Mouse (Mus musculus): Measurements from ENCODE around the gene Capza1.
A peak's percentile ranks its signal among the peaks of the same experiment; 100 is the strongest.
"Not testable (repeated sequence)": the region's sequence is repeated elsewhere in the genome, so short reads cannot be mapped to it uniquely, and the experiment has no call there.

The Capza1 gene

DNA sequence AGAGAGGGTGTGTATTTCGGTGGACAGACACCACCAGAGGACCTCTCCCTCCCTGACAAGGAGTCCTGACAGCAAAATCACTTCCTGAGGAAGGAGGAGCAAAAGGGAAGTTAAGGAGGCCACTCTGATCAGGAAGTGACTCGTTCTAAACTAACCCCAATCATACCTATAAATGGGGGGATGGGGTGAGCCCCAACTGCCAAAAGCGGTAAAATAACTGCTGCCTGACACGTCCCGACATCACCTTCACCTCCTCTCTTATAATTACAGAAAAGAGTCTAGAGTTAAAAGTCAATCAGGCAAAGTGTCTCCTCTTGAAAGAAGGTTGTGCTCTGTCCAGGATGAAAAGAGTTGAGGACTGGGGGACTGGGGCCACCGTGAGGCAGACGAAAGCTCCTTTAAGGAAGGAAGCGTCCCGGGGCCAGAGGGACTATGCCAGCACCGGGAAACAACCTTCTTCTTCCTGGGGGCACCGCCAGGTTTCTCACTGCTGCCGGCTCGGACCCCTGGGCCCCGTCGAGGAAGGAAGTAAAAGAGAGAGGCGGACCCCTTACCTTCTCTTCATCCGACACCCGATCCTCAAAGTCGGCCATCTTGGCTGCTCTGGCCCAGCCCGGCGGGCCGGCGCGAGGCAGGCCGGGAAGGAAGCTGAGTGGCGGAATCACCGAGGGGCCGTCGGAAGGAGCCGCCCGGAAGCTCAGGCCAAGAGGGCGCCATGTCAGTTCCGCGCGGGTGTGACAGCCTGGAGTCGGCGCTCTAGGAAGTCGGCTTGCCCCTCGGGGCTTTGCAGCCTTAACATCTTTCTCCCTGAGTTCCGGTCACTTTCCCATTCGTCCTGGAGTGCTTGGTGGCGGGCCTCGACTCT, at the start of gene Capza1, which contains the start of gene St7l:
Gene Capza1 (minus strand): TSS at position 720 of the 865 bp plus-strand sequence.
Gene St7l (plus strand): TSS at position 220 of the 865 bp plus-strand sequence.
- peak; percentile 84 for DNase-seq (ENCODE audit: low spot score)

DNA sequence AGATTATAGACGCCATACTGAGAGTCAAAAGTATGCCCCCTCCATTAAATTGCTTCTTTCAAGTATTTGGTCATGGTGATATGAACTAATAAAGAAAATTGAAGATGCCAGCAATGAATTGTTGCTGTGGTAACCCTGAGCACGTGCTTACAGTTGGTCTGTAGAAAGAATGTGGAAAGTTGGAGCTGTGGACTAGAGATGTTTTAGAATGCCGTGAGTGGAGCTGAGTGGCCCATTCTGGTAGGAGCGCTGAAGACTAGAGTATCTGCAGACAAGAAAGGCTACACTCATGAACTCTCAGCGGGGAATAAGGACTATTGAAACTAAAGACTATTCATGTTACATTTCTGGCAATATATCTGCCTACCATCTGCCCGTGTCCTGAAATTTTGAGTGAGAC, 44.9 kb upstream of the Capza1 start:
- no peak for DNase-seq (ENCODE audit: low spot score)

DNA sequence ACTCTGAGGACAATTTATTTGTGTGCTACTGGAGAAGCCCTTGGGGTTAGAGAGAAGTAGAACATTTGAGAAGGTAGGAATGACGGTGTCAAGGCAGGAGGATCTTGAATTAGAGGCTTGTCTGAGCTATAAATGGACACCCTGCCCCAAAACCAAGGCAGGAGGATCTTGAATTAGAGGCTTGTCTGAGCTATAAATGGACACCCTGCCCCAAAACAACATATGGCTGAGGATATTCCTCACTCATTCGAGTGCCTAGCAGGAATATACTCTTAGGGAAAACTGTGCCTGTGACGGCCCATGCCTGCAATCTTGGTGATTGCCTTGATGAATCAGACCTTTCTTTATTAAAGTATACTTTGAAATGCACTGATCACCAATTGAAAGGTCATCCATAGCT, 41.7 kb upstream of the Capza1 start:
- DNase-seq (ENCODE audit: low spot score): no peak

DNA sequence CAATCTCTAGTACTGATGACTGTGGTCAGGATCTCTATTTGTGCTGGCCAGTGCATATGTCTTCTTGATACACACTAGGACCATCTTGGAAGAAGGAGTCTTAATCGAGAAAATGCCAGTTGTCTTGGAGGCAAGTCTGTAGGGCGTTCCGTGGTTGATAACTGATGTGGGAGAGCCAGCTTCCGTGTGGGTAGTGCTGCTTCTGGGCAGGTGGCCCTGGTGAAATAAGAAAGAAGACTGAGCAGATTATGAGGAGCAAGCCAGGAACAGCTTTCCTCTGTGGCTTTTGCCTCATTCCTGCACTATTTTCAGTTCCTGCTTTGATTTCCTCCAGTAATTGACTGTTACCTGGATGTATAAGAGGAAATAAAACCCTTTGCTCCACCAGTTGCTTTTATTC, 41.1 kb upstream of the Capza1 start:
- DNase-seq (ENCODE audit: low spot score): no peak

DNA sequence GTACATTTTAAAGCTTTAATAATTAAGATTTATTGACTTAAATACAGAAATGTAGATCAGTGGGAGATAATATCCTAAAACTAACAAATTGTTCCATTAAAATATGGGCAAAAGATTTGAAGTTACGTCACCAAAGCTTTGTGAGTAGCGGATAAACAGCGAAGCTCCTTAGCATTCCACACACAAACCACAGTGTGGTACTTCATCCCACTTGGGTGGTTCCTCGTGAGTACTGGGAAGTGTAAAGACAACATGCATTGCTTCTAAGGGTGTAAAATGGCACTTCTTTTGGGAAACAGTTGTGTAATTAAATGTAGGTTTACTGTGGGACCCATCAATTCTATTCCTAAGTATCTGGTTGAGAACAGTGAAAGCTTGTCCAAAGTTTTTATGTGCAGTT, 36.8 kb upstream of the Capza1 start:
- DNase-seq (ENCODE audit: low spot score): no peak

DNA sequence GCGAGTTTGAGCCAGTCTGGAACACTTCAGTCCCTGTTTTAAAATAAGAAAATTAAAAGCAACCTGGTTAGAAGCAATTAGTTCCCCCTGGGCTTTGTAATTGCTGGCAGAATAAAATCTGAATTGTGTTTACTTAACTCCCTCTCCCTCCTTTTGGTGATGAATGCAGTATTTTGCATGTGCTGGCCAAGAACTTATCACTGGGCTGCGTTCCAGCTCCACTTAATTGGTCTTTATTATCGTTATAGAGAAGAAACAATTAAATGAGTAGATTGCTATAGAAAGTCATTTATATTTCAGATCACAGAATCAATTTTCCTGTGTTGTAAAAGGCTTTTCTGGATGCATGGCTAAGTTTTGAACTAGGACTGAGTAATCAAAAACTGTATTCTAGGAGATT, 31.8 kb upstream of the Capza1 start:
- no peak for DNase-seq (ENCODE audit: low spot score)

DNA sequence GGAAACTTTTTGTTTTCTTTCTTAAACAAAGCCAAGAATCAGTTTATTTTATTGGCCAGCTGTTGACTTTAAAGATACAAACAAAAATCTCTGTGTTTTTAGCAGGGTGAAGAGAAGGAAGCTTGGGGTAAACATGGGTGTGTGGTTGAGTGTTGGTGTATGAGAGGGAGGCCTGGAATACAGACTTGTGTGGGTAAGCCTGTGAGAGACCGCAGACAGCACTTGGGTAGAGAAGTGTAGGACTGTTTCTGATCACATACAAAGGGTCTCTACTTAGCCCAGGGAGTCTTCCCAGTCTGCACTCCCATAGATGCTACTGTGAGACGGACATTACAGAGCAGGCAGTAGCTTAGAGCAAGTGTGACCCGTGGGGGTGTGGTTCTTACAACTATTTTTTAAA, 24.3 kb upstream of the Capza1 start:
- no peak for DNase-seq (ENCODE audit: low spot score)

DNA sequence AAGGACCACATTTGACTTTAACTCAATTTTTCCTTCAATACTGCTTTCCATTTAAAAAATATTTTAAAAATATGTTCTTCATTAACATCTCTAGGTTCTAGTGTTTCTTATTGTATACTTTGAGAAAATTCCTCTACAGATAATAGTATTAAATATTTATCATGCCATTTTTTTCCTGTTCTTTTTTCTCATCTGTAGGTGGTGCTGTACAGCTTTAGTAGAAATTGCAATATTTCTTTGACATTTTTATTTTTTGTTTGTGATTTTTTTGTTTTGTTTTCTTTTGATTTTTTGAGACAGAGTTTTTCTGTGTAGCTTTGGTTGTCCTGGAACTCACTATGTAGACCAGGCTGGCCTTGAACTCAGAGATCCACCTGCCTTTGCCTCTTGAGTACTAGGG, 5.3 kb upstream of the Capza1 start:
- DNase-seq (ENCODE audit: low spot score): no peak

DNA sequence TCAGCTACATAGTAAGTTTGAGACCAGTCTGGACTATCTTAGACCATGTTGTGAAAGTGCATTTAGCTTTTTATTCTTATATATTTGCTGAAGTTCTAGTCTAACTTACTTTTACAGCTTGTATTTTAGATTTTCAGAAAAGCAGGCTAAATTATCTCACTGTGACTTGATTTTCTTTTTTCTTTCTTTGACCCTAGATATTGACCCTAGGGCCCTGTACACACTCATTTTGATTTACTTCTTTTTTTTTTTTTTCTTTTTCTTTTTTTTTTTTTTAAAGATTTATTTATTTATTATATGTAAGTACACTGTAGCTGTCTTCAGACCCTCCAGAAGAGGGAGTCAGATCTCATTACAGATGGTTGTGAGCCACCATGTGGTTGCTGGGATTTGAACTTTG, 2.4 kb upstream of the Capza1 start:
- DNase-seq (ENCODE audit: low spot score): not testable (repeated sequence)

DNA sequence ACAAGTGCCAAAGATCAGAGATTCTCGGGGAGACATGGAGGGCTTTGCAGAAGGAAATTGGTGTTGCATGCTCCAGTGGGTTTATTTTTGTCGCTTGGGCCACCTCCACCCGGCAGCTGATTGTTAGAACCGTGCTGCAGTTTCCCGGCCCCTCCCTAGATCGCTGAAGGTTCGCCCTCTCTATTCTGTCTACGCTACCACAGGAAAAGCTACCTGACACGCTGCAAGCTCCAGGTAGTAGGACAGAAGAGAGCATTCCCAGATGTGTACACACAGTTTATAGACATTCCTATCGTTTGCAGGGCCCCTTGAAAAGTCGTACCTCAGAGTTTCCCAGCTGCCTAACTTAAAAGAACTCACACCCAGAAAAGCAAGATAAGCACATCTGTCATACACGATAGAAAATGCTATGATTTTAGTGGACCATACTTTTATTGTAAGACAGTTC, 1.1 kb upstream of the Capza1 start:
- no peak for DNase-seq (ENCODE audit: low spot score)

DNA sequence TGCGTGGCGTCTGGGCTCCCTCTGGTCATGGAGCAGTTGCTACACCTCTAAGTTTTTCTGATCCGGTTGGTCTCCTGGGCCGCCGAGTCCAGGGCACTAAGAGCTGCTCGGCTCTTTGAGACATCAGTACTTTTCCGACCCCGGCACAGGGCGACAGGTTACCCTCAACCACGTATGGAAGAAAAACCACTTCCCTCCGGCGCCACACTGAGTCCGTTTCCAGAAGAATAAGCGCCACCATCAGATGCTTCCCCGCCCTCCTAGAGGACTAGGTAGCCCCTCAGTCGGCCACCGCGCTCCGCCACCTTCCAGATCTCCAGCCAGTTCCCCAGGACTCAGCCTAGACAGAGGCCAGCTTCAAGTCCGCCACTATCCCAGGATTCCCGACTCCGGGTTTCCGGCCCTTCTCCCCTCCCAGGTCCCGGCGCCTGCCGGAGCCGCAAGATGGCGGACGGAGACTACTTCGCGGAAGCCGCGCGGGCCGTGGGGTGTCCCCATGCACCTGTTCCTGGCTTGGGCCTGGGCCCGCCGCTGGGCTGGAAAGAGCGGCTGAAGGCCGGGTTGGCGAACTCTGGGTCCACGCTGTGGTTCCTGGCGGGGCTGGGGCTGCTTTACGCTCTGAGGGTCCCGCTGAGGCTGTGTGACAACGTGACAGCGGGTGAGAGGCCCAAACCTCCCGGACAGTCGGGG, 491 bp upstream of the Capza1 start:
- peak; percentile 81 for DNase-seq (ENCODE audit: low spot score)

DNA sequence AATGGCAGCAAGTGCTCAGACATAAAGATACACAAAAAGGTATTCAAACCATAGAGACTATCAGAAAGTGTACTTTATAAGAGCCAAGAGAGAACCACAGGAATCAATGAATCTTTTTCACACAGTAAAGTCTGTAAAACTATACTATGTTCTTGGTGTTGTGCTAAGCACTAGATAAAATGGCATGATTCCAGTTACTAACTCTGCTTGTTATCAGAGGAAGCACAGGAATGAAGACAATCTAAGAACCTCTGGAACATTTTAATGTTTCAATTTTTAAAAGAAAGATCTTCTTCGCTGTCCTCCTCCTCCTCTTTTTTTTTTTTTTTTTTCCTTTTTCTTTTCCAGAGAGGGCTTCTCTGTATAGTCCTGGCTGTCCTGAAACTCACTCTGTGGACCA, 5.7 kb downstream of the Capza1 start:
- no peak for DNase-seq (ENCODE audit: low spot score)

DNA sequence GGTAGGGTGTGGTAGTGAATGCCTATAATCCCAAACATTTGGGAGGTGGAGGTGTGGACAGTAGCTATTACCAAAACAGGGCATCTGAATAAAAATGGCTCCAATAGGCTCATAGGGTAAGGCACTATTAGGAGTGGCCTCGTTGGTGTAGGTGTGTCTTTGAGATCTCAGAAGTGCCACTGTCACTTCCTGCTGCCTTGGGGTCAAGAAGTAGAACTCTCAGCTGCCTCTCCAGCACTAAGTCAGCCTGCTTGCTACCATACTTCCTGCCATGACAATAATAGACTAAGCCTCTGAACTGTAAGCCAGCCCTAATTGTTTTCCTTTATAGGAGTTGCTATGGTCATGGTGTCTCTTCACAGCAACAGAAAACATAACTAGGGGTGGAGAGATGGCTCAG, 8.2 kb downstream of the Capza1 start:
- DNase-seq (ENCODE audit: low spot score): no peak

DNA sequence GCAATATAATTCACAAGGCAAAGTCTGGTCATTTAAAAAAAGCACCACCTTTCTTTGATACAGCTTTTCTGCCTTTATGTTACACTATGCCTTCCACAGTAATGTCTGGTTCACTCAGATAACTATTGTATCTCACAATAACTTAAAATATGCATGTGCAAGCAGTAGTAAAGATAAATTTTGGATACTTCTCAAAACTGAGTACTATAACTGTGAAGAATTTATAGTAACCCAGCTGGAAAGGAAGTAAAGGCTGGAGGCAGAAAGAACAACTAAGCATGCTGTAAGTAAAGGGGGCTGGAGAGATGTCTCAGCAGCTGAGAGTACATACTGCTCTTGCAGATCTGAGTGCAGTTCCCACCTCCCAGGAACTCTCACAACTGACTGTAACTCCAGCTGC, 9.4 kb downstream of the Capza1 start:
- no peak for DNase-seq (ENCODE audit: low spot score)

DNA sequence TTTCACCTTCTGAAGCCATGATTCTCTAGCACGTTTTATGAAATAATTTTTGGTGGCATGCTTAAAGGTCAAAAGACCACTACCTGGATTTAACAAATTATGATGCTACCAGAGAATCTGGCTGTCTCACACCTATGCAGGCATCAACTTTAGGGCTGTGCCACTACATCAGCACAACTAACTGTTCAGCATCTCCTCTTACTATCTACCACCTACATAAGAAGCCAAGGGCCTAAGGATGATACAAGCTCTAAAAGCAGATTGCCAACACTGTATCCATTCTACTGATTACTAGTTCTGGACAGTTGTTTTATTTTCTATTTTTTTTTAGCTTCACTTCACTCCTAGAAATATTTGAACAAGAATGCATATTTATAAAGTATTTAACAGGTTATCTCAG, 9.8 kb downstream of the Capza1 start:
- DNase-seq (ENCODE audit: low spot score): no peak

DNA sequence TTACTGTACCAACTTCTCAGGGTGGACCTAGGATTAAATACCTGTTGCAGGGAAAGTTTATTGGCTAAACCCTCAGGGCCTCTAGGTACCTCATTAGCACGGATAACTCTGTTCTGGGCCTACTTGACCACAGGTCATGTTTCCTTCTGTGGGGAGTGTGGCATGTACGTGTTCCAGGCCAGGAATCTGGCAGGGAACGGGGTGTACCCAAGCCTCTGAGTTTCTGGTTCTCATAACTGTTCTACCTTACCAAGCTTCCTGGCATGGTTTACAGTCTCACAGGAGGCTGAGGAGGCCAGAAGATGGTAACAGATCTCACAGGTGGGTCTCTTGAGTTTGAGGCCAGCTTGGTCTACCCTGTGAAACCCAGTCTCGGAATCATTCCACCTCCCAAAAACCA, 17.7 kb downstream of the Capza1 start:
- DNase-seq (ENCODE audit: low spot score): no peak

DNA sequence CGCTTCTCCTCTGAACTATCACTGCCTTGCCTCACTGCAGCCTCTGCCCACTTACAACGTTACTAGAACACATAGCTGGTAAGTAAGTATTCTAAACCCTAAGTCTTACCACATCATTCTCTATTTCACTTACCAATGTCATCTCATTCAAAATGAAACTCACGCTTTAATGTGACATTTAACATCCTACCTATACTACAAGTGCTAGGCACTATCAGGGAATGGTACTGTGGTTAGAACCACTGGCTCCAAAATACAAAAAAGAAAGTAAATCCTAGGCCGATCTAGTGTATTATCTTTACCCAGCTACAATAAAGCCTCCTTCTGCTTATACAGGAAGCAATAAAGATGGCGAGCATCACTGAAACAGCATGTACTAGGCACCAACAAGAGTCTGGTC, 23.3 kb downstream of the Capza1 start:
- no peak for DNase-seq (ENCODE audit: low spot score)

DNA sequence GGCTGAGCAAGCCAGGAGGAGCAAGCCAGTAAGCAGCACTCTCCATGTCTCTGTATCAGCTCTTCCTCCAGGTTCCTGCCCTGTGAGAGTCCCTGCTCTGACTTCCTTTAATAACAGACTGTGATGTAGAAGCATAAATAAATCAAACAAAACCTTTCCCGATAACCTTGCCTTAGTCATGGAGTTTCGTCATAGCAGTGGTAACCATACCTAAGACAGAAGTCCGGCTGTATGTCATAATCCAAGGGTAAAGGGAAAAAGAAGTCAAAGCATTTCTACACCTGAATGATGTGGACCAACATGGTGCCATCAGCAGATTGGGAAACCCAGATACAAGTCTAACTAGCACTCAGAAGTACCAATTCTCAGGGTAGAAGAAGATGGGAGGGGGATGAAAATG, 28.5 kb downstream of the Capza1 start:
- no peak for DNase-seq (ENCODE audit: low spot score)

DNA sequence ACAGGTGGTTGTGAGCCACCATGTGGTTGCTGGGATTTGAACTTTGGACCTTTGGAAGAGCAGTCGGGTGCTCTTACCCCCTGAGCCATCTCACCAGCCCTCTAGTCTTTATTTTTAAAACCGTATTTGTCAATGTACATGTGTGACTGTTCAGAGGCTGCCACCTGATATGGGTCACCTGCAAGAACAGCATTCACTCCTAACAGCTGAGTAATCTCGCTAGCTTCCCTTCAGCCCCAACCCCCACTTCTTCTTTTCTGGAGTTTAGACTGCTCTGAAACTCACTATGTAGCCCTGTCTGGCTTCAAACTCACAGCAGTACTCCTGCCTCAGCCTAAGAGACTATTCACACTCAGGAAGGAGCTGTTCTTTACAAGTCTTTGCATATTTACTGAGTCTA, 41.9 kb downstream of the Capza1 start:
- no peak for DNase-seq (ENCODE audit: low spot score)

DNA sequence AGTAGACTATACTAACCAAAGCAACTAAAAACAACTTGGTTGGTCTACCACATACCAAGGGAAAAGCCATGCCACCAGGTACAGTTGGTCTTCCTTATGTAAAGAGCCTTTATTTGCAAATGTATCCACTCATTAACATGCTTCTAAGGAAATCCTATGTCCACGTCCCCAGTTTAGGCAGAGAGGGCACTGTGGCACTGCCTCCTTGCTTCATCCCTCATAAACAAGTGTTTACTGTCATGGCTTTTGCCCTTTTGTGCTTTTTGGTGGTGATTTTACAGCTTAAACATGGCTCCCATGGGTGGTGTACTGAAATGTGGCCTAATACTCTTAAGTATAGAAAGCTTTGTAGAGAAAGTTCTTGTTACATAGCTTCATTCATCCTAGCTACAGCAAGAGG, 43.9 kb downstream of the Capza1 start:
- DNase-seq (ENCODE audit: low spot score): no peak

DNA sequence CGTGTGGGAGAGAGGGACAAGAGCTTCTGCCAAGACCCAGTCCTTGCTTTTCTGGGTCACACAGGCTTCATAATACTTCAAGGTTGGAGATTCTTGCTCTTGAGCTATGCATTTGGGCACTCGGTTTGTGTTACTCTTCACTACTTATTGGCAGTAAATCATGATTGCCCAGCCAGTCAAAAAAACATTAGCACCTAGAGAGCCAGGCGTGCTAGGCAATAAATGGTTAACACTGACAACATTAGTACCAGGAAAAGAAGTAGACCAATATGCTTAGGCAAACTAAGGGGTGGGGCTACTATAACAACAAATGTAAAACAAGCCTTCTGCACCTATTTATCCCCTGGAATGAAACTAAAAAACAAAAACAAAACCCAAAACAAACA, 45.6 kb downstream of the Capza1 start:
- no peak for DNase-seq (ENCODE audit: low spot score)

DNA sequence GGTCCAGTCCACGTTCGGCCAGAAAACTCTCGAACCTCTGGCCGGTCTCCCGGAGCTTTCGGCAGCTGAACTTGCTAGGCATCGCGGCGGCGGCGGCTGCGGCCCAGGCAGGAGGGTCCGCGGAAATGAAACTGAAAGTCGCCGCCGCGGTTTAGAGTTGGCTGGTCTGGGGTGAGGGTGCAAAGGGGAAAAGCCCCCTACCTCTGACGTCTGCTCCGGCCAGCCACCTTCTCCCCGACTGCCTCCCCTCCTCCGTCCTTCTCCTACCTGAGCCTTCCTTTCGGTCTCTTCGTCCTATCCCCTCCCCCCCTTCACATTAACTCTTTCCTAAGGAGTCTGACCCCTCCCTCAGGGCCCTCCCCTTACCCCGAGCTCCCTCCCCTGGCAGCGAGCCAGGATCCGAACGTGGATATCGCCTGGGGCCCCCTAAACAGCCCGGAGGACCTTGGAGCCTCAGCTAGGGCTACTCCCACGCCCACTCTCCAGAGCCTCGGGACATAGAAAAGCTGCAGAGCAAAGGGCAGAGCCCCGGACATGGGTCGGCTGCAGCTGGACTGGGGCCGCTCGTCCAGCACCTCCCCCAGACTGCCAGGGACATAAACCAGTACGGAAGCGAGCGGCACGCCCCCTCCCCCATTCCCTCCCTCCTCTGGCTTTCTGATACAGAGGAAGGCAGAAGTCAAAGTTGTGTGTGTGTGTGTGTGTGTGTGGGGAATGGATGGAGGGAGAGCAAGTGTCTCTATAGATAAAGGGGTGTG, 46.1 kb downstream of the Capza1 start, which contains the start of gene Mov10:
Gene Mov10 (minus strand): TSS at position 573 of the 758 bp plus-strand sequence.
- peak; percentile 82 for DNase-seq (ENCODE audit: low spot score)

All from ovary, adult 18-20 months (tissue).